Mouse (Mus musculus): ENCODE measurements around the gene Sdhd.

GRCm38 (mm10) chr9:50616161-50616560 is 12.5 kb upstream of the Sdhd start:
- TF ChIP-seq POLR2AphosphoS5 (IDR thresholded peaks at IDR 0.05; ENCODE audit: borderline replicate concordance, low read depth, low read length), result no peak
- TF ChIP-seq USF2 (IDR thresholded peaks at IDR 0.05; ENCODE audit: borderline replicate concordance in 1 of 2, insufficient read depth in 1 of 2, low read depth in 1 of 2, low read length in 2 of 2), result no peak
- no peak for TF ChIP-seq ZKSCAN1 (IDR thresholded peaks at IDR 0.05; ENCODE audit: low read depth, low read length)
- no peak for TF ChIP-seq SMC3 (IDR thresholded peaks at IDR 0.05; ENCODE audit: low read depth, low read length)
- no peak for TF ChIP-seq UBTF (IDR thresholded peaks at IDR 0.05; ENCODE audit: borderline replicate concordance, insufficient read depth, low read depth, low read length)
- TF ChIP-seq ZC3H11A (IDR thresholded peaks at IDR 0.05; ENCODE audit: low read depth, low read length), result no peak

All from MEL (cell line).